Mouse (Mus musculus) forebrain, embryonic 13.5 days (tissue): ENCODE data around the gene Rab3il1. TPM values are rescaled to one million over a fixed set of nuclear protein-coding genes. Genes with fewer than 3 reads are reported as not detected.

Experiments used
- ATAC-seq: fragments of 200-750 bp; cut with Nextera tagmentation; 2 replicates; pipeline ENCODE4 v1.8.0; 2017
- H3K27ac ChIP-seq: fragments of 300-500 bp; sonication (generic); 2 replicates; pipeline ENCODE4 v1.5.1; 2015; ENCODE audit warnings: inconsistent platforms, mild to moderate bottlenecking, moderate library complexity
- H3K27me3 ChIP-seq: fragments of 300-500 bp; sonication (generic); 2 replicates; pipeline ENCODE4 v1.6.1; 2015; ENCODE audit warnings: mild to moderate bottlenecking, inconsistent platforms
- H3K36me3 ChIP-seq: fragments of 300-500 bp; sonication (generic); 2 replicates; pipeline ENCODE4 v1.6.1; 2015; ENCODE audit warnings: mild to moderate bottlenecking, inconsistent platforms; ENCODE audit not compliant: poor library complexity, severe bottlenecking
- H3K4me1 ChIP-seq: fragments of 300-500 bp; sonication (generic); 2 replicates; pipeline ENCODE4 v1.6.1; 2015; ENCODE audit warnings: inconsistent platforms
- H3K4me2 ChIP-seq: fragments of 300-500 bp; sonication (generic); 2 replicates; pipeline ENCODE4 v1.6.1; 2015; ENCODE audit warnings: inconsistent platforms, mild to moderate bottlenecking, moderate library complexity
- H3K4me3 ChIP-seq: fragments of 300-500 bp; sonication (generic); 2 replicates; pipeline ENCODE4 v1.5.1; 2015; ENCODE audit warnings: mild to moderate bottlenecking, inconsistent platforms
- H3K9ac ChIP-seq: fragments of 300-500 bp; sonication (generic); 2 replicates; pipeline ENCODE4 v1.6.1; 2015; ENCODE audit warnings: mild to moderate bottlenecking, inconsistent platforms
- H3K9me3 ChIP-seq: fragments of 300-500 bp; sonication (generic); replicated peaks from 2 replicates; pipeline ENCODE4 v1.6.1; 2016; ENCODE audit warnings: inconsistent platforms
- WGBS: fragments of 180-500 bp; shearing (Covaris S2); methylation state at CpG from one replicate; pipeline ENCODE4 v1.1.7; 2015; 5-methylcytosine and 5-hydroxymethylcytosine counted together
- polyA plus RNA-seq: library from polyadenylated mRNA; unstranded; fragments of >200 nt; fragmentation: Nextera tagmentation; extraction: Ambion mirVana; gene quantifications from 2 replicates; pipeline ENCODE4 v1.2.1, GENCODE M21; 2015

Rab3il1 gene
- polyA plus RNA-seq, 1 experiment from 2014 or later: 14.4 TPM

DNA sequence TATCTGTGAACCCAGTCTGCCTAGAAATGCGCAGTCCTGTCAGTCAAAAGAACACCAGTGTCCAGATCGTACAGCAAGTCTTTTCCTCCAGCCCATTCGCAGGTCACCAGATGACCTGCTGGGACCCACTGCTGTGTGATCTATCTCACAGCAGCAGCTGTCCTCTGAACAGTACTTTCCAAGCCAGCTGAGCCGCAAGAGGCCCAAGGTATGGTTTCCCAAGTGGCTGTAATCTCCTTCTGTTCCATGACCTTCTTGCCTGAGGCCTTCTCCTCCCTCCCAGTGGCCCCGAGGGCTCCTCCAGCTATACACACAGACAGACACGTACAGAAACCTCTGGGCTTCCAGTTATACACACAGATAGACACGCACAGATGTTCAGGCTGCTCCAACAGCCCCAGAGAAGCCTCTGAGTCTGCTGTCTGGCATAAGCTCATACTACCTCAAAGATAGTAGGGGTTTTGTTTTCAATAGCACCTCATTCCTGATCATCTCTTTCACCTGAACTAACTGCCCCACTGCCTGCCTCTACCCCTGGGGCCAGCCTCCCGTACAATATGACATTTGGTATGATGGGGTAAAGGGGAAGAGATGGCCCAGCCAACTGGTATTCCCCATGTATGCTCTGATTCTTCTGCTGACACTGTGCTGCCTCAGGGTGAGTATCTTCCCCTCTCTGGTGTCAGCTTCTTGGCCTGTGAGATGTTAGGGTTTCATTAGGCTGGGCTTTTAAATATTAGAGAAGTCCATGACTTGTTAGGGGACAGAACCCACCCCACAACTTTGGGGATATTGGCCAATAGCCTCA is 59.5 kb downstream of the Rab3il1 start:
- no peaks in the 10 kb centered on the region for H3K9me3 ChIP-seq
- H3K27ac ChIP-seq: peak overlapping the region; percentile 57
- 60% methylated on average over 8 of the region's 8 CpGs for WGBS
- H3K4me2 ChIP-seq: no peak overlapping the region
- no peak overlapping the region for H3K9ac ChIP-seq
- peaks cover 65% of the 10 kb centered on the region for H3K36me3 ChIP-seq
- no peaks in the 10 kb centered on the region for H3K27me3 ChIP-seq
- ATAC-seq: no peak
- 0 out of 2 replicates have a peak, but pooled peaks cover 16% of the 10 kb centered on the region for H3K4me1 ChIP-seq
- no peak overlapping the region for H3K4me3 ChIP-seq

DNA sequence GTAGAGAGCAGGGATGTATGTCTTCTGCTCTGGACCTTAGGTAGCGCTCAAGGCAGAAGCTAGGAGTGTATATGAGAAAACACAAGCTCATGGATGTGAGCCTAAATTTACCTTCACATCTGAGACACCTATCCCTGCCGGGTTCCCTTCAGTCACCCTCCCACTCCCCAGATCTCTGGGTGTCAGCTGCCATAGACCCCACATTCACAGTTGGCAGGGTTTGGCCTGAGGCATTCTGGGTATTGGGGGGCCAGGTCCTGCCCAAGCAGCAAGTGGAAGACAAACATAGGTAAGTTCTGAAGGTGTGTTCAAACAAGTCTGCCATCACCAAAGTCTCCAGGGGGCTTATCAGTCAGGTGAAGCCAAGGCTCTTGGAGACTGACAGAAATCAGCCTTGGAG is 60.2 kb downstream of the Rab3il1 start:
- H3K9me3 ChIP-seq: no peaks in the 10 kb centered on the region
- ATAC-seq: no peak
- no peaks in the 10 kb centered on the region for H3K27me3 ChIP-seq
- no peak overlapping the region for H3K9ac ChIP-seq
- H3K4me3 ChIP-seq: no peak overlapping the region
- H3K4me2 ChIP-seq: no peak overlapping the region
- 98% methylated on average over 2 of the region's 2 CpGs for WGBS
- peaks cover 70% of the 10 kb centered on the region for H3K36me3 ChIP-seq
- H3K27ac ChIP-seq: peak overlapping the region; percentile 57; the same call in 1 of the 2 replicates
- H3K4me1 ChIP-seq: 0 out of 2 replicates have a peak, but pooled peaks cover 16% of the 10 kb centered on the region

DNA sequence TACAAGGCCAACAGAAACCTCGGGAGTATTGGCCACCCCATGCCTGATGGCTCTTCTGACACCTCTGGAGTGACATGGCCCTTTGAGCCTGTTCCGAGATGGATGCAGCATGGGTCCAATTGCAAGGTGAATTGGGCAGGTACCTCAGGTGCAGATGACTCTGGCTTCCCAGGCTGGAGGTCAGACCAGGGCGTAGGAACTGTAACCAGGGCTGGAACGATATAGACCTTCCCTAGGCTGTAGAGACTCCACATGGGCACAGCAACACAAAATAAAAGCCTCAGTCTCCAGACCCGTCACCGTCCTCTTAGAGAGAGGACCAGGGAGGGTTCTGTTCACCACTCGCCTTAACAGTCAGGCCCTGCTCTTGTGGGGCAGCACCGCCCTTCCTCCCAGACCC is 60.8 kb downstream of the Rab3il1 start:
- no peaks in the 10 kb centered on the region for H3K27me3 ChIP-seq
- no peak for ATAC-seq
- H3K9ac ChIP-seq: no peak overlapping the region
- peaks cover 21% of the 10 kb centered on the region; the same call in 1 of the 2 replicates for H3K4me1 ChIP-seq
- no peak overlapping the region for H3K4me2 ChIP-seq
- H3K36me3 ChIP-seq: peaks cover 72% of the 10 kb centered on the region
- no peak overlapping the region for H3K27ac ChIP-seq
- no peaks in the 10 kb centered on the region for H3K9me3 ChIP-seq
- H3K4me3 ChIP-seq: no peak overlapping the region
- WGBS: 97% methylated on average over 8 of the region's 8 CpGs

DNA sequence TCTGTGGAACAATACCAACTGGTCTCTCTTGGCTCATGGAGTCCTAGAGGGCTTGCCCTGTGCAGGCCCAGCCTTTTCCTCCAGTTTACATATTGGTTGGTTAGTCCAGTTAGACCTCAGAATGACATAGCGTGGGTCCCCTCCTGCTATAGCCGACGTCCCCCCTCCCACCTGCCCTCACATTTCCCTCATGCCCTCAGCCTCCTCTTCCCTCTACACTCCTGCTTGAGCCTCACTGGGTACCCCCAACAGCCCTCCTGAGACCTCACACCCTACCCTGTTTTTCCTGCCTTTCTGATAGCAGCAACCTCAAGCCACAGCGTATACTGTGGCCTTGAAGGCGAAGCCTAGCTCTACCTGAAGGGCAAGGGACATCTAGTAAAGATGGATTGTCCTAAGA is 61.4 kb downstream of the Rab3il1 start:
- Histone ChIP-seq H3K9me3 (no peaks in the 10 kb centered on the region), H3K36me3 (peaks cover 73% of the 10 kb centered on the region), H3K27me3 (no peaks in the 10 kb centered on the region), H3K27ac (no peak overlapping the region), H3K4me1 (peaks cover 26% of the 10 kb centered on the region), H3K4me2 (no peak overlapping the region), H3K4me3 (no peak overlapping the region), H3K9ac (no peak overlapping the region)
- ATAC-seq: no peak
- 90% methylated on average over 5 of the region's 5 CpGs for WGBS

DNA sequence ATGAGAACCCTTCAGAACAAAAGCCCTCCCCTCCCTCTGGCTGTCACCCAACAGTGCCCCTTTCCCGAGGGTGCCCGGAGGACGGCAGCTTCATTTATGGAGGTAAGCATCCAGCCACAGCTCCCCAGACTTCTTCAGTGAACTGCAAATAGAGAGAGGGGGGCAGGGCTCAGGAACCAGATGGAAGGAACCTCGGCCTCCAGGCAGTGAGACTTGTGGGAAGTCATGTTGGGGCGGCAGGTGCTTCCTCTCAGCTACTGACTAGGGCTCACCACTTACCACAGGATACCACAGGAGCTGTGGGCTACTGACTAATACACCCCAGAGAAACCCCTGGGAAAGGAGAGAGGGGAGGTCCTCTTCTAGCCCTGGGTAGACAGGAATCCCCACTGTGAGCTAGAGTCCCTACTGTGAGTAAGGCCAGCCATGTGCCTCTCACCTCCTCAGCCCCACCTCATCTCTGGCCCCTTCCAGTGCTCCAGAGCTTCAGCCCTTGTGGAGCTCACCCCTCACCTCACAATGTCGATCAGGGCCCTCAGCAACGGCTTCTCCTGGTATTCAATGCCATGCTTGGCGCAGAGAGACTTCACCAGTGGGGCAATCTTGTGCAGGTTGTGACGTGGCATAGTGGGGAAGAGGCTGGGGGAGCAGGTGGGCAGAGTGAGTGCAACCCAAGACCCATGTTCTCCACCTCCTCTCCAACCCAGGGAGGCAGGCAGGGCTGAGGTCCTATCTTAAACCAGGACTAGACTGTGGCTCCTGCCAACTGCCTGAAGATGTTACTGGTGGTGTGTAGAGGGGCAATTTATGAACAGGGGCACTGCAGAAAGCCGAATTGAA is 62.9 kb downstream of the Rab3il1 start:
- no peak overlapping the region for H3K4me3 ChIP-seq
- ATAC-seq: no peak
- no peak overlapping the region for H3K4me2 ChIP-seq
- H3K9me3 ChIP-seq: no peaks in the 10 kb centered on the region
- peaks cover 32% of the 10 kb centered on the region for H3K4me1 ChIP-seq
- WGBS: 70% methylated on average over 10 of the region's 10 CpGs
- peaks cover 88% of the 10 kb centered on the region for H3K36me3 ChIP-seq
- no peaks in the 10 kb centered on the region for H3K27me3 ChIP-seq
- peak overlapping the region; percentile 16; the same call in 1 of the 2 replicates for H3K27ac ChIP-seq
- peak overlapping the region; percentile 26; the same call in 1 of the 2 replicates for H3K9ac ChIP-seq

DNA sequence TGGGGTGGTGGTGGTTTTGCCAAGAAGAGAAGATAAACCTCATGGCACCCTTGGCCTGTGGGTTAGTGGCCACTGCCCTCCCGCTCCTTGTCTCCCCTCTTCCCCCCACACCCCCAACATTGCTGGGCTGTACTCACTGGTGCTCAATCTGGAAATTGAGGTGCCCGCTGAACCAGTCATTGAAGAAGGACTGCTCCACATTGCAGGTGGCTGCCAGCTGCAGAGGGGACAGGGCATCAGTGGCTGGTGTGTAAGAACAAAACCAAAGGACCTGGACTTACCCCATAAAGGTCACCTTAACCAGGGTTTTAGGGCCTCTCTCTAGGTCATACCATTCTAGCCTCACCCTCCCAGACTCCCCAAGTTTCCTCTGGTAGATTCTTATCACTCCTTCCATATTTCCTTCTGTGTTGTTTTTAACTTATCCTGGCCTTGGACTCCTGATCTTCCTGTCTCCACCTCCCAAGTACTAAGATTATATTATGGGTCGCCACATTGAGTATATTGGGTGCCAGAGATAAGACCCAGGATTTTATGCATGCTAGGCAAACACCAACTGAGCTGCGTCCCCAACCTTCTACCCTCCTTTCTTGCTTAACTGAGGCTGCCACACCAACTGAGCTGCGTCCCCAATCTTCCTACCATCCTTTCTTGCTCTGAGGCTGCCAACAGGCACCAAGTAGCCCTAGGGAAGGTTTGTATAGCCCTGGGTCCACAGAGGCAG is 64.2 kb downstream of the Rab3il1 start:
- WGBS: 92% methylated on average over 5 of the region's 5 CpGs
- no peaks in the 10 kb centered on the region for H3K9me3 ChIP-seq
- no peak overlapping the region for H3K9ac ChIP-seq
- no peak for ATAC-seq
- H3K27me3 ChIP-seq: no peaks in the 10 kb centered on the region
- H3K4me3 ChIP-seq: no peak overlapping the region
- no peak overlapping the region for H3K4me2 ChIP-seq
- H3K4me1 ChIP-seq: peaks cover 32% of the 10 kb centered on the region
- no peak overlapping the region for H3K27ac ChIP-seq
- H3K36me3 ChIP-seq: peaks cover 100% of the 10 kb centered on the region

DNA sequence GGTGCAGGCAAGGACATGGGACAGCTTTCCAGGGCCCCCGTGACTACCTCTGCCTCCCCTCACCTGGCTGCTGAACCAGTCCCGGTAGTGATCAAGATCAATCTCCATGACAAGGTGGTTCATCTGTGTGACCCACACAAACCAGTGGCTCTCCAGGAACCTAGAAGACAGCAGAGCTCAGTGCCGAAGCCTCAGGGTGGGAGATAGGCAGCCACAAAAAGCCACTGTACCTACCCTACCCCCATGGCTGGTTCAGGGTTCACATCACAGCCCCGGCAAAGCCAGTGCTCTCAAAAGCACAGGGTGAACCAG is 64.7 kb downstream of the Rab3il1 start:
- Histone ChIP-seq H3K27me3 (no peaks in the 10 kb centered on the region), H3K9ac (no peak overlapping the region), H3K4me3 (no peak overlapping the region), H3K4me2 (no peak overlapping the region), H3K4me1 (peaks cover 29% of the 10 kb centered on the region), H3K27ac (no peak overlapping the region), H3K36me3 (peaks cover 100% of the 10 kb centered on the region), H3K9me3 (no peaks in the 10 kb centered on the region)
- no peak for ATAC-seq
- 94% methylated on average over 4 of the region's 4 CpGs for WGBS

DNA sequence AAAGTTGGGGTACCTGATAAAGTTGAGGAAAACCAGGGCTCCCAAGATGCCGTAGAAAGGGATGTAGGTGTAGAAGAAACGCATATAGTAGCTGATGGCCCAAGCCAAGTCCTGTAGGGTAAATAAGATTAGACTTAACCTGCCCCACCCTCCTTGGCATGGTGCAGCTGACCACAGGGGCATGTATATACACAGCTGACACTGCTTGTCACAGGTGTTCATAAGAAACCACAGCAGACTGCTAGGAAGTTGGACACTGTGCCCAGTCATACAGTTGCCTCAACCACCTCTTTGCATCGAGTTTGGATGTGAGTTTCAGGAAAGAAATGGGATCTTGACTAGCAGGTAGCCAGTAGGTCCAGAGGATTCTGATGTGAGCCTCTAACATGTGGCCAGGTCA is 65.0 kb downstream of the Rab3il1 start:
- Histone ChIP-seq H3K9ac (no peak overlapping the region), H3K4me1 (peaks cover 30% of the 10 kb centered on the region), H3K4me3 (no peak overlapping the region), H3K36me3 (peaks cover 100% of the 10 kb centered on the region), H3K27ac (no peak overlapping the region), H3K9me3 (no peaks in the 10 kb centered on the region), H3K4me2 (no peak overlapping the region), H3K27me3 (no peaks in the 10 kb centered on the region)
- ATAC-seq: no peak
- WGBS: 92% methylated on average over 3 of the region's 3 CpGs

DNA sequence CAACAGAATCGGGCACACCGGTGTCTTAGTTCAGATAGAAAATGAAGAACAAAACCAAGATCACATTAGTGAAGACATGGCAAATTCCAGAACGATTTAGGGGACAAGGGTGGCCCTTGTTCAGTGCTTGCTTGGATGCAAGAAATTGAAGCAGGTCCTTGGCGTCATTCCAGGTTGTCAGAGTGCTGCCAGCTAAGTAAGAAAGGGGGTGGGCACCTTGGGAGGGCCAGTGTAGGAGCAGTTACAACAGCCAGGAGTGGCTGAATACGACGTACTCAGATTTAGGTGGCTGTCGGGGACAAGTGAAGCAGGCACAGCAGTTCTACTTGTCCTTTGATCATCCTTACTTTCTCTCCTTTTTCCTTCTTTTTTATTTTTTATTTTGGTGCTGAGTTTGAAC is 66.2 kb downstream of the Rab3il1 start:
- no peak for ATAC-seq
- Histone ChIP-seq H3K36me3 (peaks cover 99% of the 10 kb centered on the region), H3K9ac (no peak overlapping the region), H3K9me3 (no peaks in the 10 kb centered on the region), H3K4me3 (no peak overlapping the region), H3K4me1 (peaks cover 37% of the 10 kb centered on the region), H3K27me3 (no peaks in the 10 kb centered on the region), H3K27ac (0 out of 2 replicates have a peak overlapping the region, but pooled peaks have one; percentile 44), H3K4me2 (no peak overlapping the region)
- WGBS: 58% methylated on average over 7 of the region's 7 CpGs

DNA sequence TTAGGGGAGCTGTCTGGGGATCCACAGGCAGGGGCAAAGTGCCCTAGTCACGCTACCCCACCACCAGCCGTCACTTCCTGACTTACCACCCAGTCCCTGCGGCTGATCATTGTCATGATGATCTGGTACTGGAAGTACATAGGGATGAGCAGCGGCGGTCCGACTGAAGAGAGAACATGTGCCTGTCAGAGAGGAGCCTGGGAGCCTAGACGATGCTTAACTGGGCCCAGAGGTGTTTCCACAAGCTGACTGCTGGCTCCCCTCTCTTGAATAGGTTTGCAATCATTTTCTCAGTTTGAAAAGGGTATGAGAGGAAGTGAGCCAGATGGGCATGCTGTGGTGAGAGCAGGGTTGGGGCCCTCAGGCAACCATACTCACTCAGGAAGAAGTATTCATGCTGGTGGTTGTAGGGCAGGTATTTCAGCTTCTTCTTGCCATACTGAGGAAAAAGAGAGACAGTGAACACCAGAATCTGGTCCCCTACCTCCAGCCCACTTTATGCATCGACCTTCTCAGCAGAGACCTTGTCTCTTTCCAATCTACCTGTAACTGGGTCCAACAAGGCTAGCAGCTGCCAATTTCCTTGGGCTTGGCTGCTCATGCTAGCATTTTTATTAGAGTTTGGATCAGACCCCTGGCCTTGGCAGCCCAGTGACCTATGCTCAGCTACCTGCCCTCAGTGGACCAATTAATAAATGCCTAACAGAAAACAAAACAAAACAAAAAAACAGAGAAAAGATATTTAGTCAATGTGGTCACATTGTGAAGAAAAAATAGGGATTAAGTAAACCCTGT is 68.9 kb downstream of the Rab3il1 start:
- no peak overlapping the region for H3K4me2 ChIP-seq
- H3K4me3 ChIP-seq: no peak overlapping the region
- no peak for ATAC-seq
- H3K36me3 ChIP-seq: peaks cover 99% of the 10 kb centered on the region
- H3K9me3 ChIP-seq: no peaks in the 10 kb centered on the region
- WGBS: 95% methylated on average over 8 of the region's 8 CpGs
- H3K9ac ChIP-seq: no peak overlapping the region
- H3K27ac ChIP-seq: 0 out of 2 replicates have a peak overlapping the region, but pooled peaks have one; percentile 31
- no peaks in the 10 kb centered on the region for H3K27me3 ChIP-seq
- peaks cover 28% of the 10 kb centered on the region for H3K4me1 ChIP-seq

DNA sequence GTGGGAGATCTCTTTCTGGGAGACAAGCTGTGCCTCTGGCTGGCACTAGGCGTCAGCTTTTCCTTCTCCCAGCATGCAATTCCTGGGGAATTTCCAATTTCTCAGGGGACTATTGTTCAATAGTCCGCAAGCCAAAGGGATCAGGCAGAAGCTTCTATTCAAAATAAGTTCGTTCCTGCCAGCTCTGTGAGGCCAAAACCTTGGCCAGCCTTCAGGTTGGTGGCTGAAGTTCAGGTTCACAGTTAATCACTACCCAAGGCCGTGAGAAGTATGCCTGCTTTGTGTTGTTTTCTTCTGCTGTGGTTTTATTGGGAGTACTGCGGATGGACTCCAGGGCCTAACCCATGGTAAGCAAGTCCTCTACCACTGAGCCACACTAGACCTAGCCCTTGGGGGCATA is 69.7 kb downstream of the Rab3il1 start:
- no peak overlapping the region for H3K9ac ChIP-seq
- WGBS: 52% methylated on average over 5 of the region's 5 CpGs
- H3K27ac ChIP-seq: peak overlapping the region; percentile 75
- H3K27me3 ChIP-seq: no peaks in the 10 kb centered on the region
- ATAC-seq: peak; percentile 57
- peaks cover 99% of the 10 kb centered on the region for H3K36me3 ChIP-seq
- no peak overlapping the region for H3K4me3 ChIP-seq
- H3K4me1 ChIP-seq: peaks cover 28% of the 10 kb centered on the region
- no peaks in the 10 kb centered on the region for H3K9me3 ChIP-seq
- no peak overlapping the region for H3K4me2 ChIP-seq
